Mouse (Mus musculus) intestine, postnatal 0 days (tissue): ENCODE data around the gene Alkbh1. TPM values are rescaled to one million over a fixed set of nuclear protein-coding genes. Genes with fewer than 3 reads are reported as not detected.

ENCODE experiments used
- ATAC-seq: fragments of 200-750 bp; cut with Nextera tagmentation; 2 replicates; pipeline ENCODE4 v1.8.0; 2017; ENCODE audit warnings: mild to moderate bottlenecking, moderate TSS enrichment, moderate library complexity
- H3K27ac ChIP-seq: fragments of 300-500 bp; sonication (generic); 2 replicates; pipeline ENCODE4 v1.5.1; 2014; ENCODE audit warnings: mild to moderate bottlenecking, low read depth, low read length, moderate library complexity
- H3K27me3 ChIP-seq: fragments of 300-500 bp; sonication (generic); replicated peaks from 2 replicates; pipeline ENCODE4 v1.6.1; 2014; ENCODE audit warnings: low read length, mixed read lengths; ENCODE audit not compliant: control insufficient read depth, insufficient read depth
- H3K36me3 ChIP-seq: fragments of 300-500 bp; sonication (generic); 2 replicates; pipeline ENCODE4 v1.6.1; 2014; ENCODE audit warnings: mild to moderate bottlenecking, moderate library complexity; ENCODE audit not compliant: control insufficient read depth, insufficient read depth
- H3K4me1 ChIP-seq: fragments of 300-500 bp; sonication (generic); replicated peaks from 2 replicates; pipeline ENCODE4 v1.6.1; 2014; ENCODE audit warnings: antibody characterized with exemption, low read length, mixed read lengths; ENCODE audit not compliant: control insufficient read depth, insufficient read depth
- H3K4me2 ChIP-seq: fragments of 300-500 bp; sonication (generic); replicated peaks from 2 replicates; pipeline ENCODE4 v1.6.1; 2014; ENCODE audit warnings: low read depth, mild to moderate bottlenecking, moderate library complexity
- H3K4me3 ChIP-seq: fragments of 300-500 bp; sonication (generic); 2 replicates; pipeline ENCODE4 v1.5.1; 2014; ENCODE audit warnings: low read depth, low read length
- H3K9ac ChIP-seq: fragments of 300-500 bp; sonication (generic); 2 replicates; pipeline ENCODE4 v1.6.1; 2014; ENCODE audit warnings: mild to moderate bottlenecking, low read depth, low read length
- H3K9me3 ChIP-seq: fragments of 300-500 bp; sonication (generic); 2 replicates; pipeline ENCODE4 v1.6.1; 2016; ENCODE audit warnings: mixed run types; ENCODE audit not compliant: control insufficient read depth
- CTCF ChIP-seq: sonication (generic); IDR thresholded peaks from 2 replicates; pipeline ENCODE4 v1.5.1; 2016; ENCODE audit warnings: low read depth, mild to moderate bottlenecking, control low read depth, antibody characterized with exemption, moderate library complexity
- WGBS: fragments of 180-500 bp; shearing (Covaris S2); extraction: QIAGEN DNeasy Blood & Tissue Kit; methylation state at CpG from one replicate; pipeline ENCODE4 v1.1.7; 2014; 5-methylcytosine and 5-hydroxymethylcytosine counted together
- polyA plus RNA-seq: library from polyadenylated mRNA; unstranded; fragments of >200 nt; fragmentation: Nextera tagmentation; extraction: Ambion mirVana; gene quantifications from 2 replicates; pipeline ENCODE4 v1.2.1, GENCODE M21; 2015

The Alkbh1 gene
- polyA plus RNA-seq, 1 experiment from 2014 or later: 13.6 TPM

DNA sequence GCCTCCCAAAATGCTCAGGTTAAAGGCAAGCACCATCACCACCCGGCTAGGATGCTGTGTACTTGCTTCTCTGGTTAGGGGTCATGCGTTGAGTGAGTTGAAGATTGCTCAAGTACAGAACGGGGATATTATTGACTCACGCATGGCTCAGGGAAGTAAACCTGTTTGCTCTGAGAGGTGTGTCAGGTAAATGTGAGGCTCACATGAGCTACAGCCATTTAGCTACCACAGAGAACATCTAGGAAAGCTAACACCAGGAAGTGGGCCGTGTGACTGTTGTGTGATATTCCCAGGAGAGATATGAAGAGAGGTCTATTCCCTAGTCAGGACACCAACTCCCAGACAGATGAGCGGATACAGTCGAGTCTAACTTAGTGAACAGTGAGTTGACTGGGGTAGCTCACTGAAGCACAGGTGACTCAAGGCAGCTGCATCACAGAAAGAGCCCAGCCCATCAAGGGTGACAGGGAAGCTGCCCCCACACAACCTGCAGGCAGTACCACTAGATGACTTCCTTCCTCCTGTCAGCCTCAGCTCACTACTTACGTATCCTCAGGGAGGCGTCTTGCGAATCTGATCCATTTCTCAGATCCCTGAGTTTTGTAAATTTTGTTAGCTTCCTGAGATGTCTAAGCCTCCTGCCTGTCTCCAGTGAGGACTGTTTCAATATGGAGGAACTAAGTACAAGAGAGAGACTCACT is 44.5 kb downstream of the Alkbh1 start:
- Histone ChIP-seq H3K9me3 (no peaks in the 10 kb centered on the region), H3K36me3 (no peaks in the 10 kb centered on the region), H3K4me1 (no peaks in the 10 kb centered on the region), H3K27me3 (no peaks in the 10 kb centered on the region), H3K4me3 (no peak overlapping the region), H3K4me2 (no peak overlapping the region), H3K27ac (peak overlapping the region; percentile 78), H3K9ac (no peak overlapping the region)
- peak; percentile 80 for ATAC-seq
- 54% methylated on average over 10 of the region's 10 CpGs for WGBS
- TF ChIP-seq CTCF: no peak

DNA sequence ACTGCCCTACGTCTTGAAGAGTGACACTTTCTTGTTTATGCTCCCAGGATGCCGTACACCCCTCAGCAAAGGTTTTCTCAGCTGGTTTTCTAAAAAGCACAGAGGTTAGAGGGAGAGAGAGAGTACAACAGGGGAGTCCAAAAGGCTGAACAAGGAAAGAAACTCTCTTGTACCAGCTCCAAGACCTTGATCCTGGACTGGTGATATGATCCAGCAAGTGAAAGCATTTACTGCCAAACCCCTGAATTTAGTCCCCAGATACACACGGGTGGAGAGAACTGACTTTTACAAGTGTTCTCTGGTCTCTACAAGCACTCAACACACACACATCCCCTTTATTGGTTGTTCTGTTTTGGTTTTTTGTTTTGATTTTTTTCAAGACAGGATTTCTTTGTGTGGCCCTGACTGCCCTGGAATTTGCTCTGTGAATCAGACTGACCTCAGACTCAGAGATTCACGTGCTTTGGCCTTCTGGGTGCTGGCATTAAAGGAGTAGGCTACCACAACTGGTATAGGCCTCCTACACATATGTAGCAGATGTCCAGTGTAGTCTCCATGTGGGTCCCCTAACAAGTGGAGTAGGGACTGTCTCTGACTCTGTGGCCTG is 45.9 kb downstream of the Alkbh1 start:
- Histone ChIP-seq H3K27ac (peak overlapping the region; percentile 80), H3K4me1 (peaks cover 4% of the 10 kb centered on the region; the same call in 1 of the 2 replicates), H3K9me3 (no peaks in the 10 kb centered on the region), H3K9ac (no peak overlapping the region), H3K27me3 (no peaks in the 10 kb centered on the region), H3K4me3 (no peak overlapping the region), H3K4me2 (no peak overlapping the region), H3K36me3 (no peaks in the 10 kb centered on the region)
- no peak for TF ChIP-seq CTCF
- no peak for ATAC-seq
- WGBS: 55% methylated on average over 4 of the region's 4 CpGs

DNA sequence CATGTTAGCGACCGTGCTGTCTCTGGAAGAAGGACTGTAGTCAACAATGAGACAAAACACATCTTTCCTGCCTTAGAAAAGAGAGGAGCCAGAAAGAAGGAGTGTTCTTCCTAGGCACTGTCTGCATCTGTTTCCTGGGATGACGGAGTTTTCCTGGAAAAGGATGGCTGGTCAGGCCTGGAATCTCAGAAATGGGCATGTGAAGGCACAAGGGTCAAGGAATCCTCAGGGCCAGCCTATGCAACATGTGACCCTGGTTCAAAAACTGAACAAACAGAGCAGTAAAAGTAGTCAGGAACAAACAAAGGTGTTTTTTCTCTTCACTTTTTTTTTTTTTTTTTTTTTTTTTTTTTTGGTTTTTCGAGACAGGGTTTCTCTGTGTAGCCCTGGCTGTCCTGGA is 46.7 kb downstream of the Alkbh1 start:
- Histone ChIP-seq H3K36me3 (no peaks in the 10 kb centered on the region), H3K27ac (no peak overlapping the region), H3K4me3 (no peak overlapping the region), H3K27me3 (no peaks in the 10 kb centered on the region), H3K4me1 (peaks cover 4% of the 10 kb centered on the region; the same call in 1 of the 2 replicates), H3K9ac (no peak overlapping the region), H3K4me2 (no peak overlapping the region), H3K9me3 (no peaks in the 10 kb centered on the region)
- TF ChIP-seq CTCF: no peak
- 81% methylated on average over 4 of the region's 4 CpGs for WGBS
- ATAC-seq: no peak

DNA sequence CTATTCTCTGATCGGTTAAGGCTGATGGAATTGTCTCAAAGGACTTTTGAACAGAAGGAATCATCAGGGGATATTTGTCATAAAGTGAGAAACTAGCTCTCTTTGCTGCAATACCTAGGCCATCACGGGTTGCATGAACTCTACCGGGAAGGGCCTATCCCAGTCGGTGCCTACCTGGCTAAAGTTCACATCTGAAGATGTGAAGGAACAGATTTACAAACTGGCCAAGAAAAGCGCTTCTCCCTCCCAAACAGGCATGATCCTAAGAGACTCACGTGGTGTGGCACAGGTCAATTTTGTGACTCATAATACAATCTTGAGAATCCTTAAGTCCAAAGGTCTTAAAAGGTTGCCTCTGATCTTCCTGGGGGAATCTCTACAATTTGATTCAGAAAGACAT is 49.5 kb downstream of the Alkbh1 start:
- H3K27ac ChIP-seq: peak overlapping the region; percentile 47
- no peak overlapping the region for H3K4me3 ChIP-seq
- no peak overlapping the region for H3K4me2 ChIP-seq
- TF ChIP-seq CTCF: no peak
- 49% methylated on average over 6 of the region's 6 CpGs for WGBS
- ATAC-seq: peak; percentile 79
- H3K36me3 ChIP-seq: no peaks in the 10 kb centered on the region
- no peaks in the 10 kb centered on the region for H3K27me3 ChIP-seq
- H3K4me1 ChIP-seq: peaks cover 4% of the 10 kb centered on the region; the same call in 1 of the 2 replicates
- no peak overlapping the region for H3K9ac ChIP-seq
- H3K9me3 ChIP-seq: no peaks in the 10 kb centered on the region

DNA sequence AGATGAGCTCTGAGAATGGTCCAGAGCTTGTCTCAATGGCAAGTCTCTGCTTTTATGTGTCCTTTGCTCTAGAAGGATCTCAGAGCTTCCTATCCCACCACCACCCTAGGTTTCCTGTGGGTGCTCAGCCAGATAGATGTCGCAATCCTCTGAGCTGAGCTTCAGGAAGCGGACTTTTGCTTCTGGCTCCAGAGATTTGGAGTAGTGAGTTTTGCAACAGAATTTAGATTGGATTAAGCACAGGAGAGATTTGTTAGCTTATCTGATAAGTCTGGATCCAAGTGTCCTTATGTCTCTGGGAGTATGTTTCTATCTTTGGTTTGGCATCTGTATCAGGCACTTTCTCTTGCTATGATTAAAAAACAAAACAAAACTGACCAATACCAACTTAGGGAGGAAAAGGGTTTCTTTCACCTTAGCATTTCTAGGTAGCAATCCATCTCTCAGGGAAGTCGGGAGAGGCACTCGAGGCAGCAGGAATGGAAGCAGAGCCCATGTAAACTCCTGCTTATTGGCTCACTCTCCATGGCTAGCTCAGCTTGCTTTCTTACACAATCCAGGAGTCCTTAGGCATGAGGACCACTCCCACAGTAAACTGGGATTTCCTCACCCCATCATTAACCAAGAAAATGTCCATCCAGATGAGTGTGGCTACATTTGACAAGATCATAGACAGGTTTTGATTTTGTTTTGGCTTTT is 50.2 kb downstream of the Alkbh1 start:
- no peak for TF ChIP-seq CTCF
- H3K27ac ChIP-seq: peak overlapping the region; percentile 47
- no peaks in the 10 kb centered on the region for H3K9me3 ChIP-seq
- no peak overlapping the region for H3K4me3 ChIP-seq
- H3K4me2 ChIP-seq: no peak overlapping the region
- no peak for ATAC-seq
- no peaks in the 10 kb centered on the region for H3K27me3 ChIP-seq
- H3K9ac ChIP-seq: no peak overlapping the region
- WGBS: 47% methylated on average over 4 of the region's 4 CpGs
- no peaks in the 10 kb centered on the region for H3K36me3 ChIP-seq
- peaks cover 4% of the 10 kb centered on the region; the same call in 1 of the 2 replicates for H3K4me1 ChIP-seq

DNA sequence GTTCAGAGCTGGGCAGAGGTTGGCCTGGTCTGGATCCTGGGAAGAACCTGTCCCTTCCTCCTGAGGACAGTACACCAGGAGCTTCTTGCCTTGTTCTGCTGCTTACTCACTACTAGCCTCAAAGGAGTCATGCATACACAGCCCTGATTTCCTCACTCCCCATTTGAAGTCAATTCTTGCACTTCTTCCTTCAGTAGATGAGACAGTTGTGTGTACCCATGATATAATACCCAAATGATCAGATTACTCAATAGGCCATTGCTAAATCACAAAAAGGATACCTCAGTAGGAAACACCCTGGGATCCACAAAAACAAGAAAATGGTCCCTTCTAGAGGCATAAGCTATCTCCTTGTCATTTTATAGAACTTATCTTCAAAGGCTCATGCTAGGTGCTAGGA is 52.5 kb downstream of the Alkbh1 start:
- H3K9me3 ChIP-seq: no peaks in the 10 kb centered on the region
- no peak overlapping the region for H3K4me3 ChIP-seq
- no peaks in the 10 kb centered on the region for H3K36me3 ChIP-seq
- no peak for ATAC-seq
- no peak overlapping the region for H3K4me2 ChIP-seq
- H3K9ac ChIP-seq: no peak overlapping the region
- H3K27me3 ChIP-seq: no peaks in the 10 kb centered on the region
- TF ChIP-seq CTCF: no peak
- H3K4me1 ChIP-seq: peaks cover 4% of the 10 kb centered on the region; the same call in 1 of the 2 replicates
- no peak overlapping the region for H3K27ac ChIP-seq
